Mouse (Mus musculus) testis, adult 2 months (tissue): Measurements from ENCODE around the gene Mtnr1a. TPM values are rescaled to one million over a fixed set of nuclear protein-coding genes. Genes with fewer than 3 reads are reported as not detected.
A peak's percentile ranks its signal among the peaks of the same experiment; 100 is the strongest.

Experiments used
- H3K27ac ChIP-seq: fragments of 200-500 bp; 2 replicates; pipeline ENCODE4 v1.5.1; 2012; ENCODE audit warnings: low read depth, low read length; ENCODE audit not compliant: control insufficient read depth, insufficient read depth
- H3K27me3 ChIP-seq: fragments of 200-500 bp; 2 replicates; pipeline ENCODE4 v1.6.1; 2012; ENCODE audit warnings: mild to moderate bottlenecking, low read length, moderate library complexity; ENCODE audit not compliant: control insufficient read depth, insufficient read depth
- H3K36me3 ChIP-seq: fragments of 200-500 bp; 2 replicates; pipeline ENCODE4 v1.6.1; 2012; ENCODE audit warnings: mild to moderate bottlenecking, low read length; ENCODE audit not compliant: control insufficient read depth, insufficient read depth
- H3K4me1 ChIP-seq: fragments of 200-500 bp; 2 replicates; pipeline ENCODE4 v1.6.1; 2012; ENCODE audit warnings: low read length; ENCODE audit not compliant: control insufficient read depth, insufficient read depth
- H3K4me3 ChIP-seq: fragments of 200-500 bp; 2 replicates; pipeline ENCODE4 v1.5.1; 2012; ENCODE audit warnings: low read depth, mild to moderate bottlenecking, low read length, moderate library complexity, mixed read lengths; ENCODE audit not compliant: control insufficient read depth
- CTCF ChIP-seq: fragments of 200-500 bp; IDR thresholded peaks from 2 replicates; pipeline ENCODE4 v1.5.1; 2012; ENCODE audit warnings: low read depth, mild to moderate bottlenecking, inconsistent platforms, low read length, moderate library complexity; ENCODE audit not compliant: control insufficient read depth, insufficient read depth, insufficient replicate concordance
- POLR2A ChIP-seq: fragments of 200-500 bp; IDR thresholded peaks from 2 replicates; pipeline ENCODE4 v1.6.1; 2012; ENCODE audit warnings: low read depth, mild to moderate bottlenecking, inconsistent platforms, low read length, moderate library complexity; ENCODE audit not compliant: control insufficient read depth
- polyA plus RNA-seq: library from polyadenylated mRNA; depleted of rRNA; stranded (reverse); fragments of >200 nt; gene quantifications from 2 replicates; pipeline ENCODE4 v1.2.3, GENCODE M21; 2012

Mtnr1a gene
- polyA plus RNA-seq, 1 experiment: 4.8 TPM

DNA sequence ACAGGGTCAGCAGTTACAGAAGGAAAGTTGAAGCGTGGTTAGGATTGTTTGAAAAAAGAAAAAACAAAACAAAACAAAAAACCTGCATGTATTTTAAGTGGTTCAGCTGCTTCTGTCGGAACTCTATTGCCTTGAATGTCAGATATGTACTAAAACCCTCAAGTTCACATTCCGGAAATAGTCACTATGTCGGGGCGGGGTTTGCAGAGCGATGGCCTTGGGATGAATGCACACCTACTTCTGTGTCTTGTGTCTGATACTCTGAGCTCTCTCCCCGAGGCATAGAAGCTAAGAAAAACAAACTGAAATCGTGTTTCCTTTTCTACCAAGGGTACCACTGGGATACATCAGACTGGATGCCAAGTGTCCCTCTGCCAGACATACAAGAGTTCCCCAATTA is 18.5 kb upstream of the Mtnr1a start:
- Histone ChIP-seq H3K4me1 (no peaks in the 10 kb centered on the region; the same call in 1 of the 2 replicates), H3K4me3 (peak overlapping the region; percentile 61; the same call in 1 of the 2 replicates), H3K36me3 (no peaks in the 10 kb centered on the region), H3K27me3 (no peaks in the 10 kb centered on the region), H3K27ac (no peak overlapping the region)
- no peak for TF ChIP-seq CTCF
- TF ChIP-seq POLR2A: no peak

DNA sequence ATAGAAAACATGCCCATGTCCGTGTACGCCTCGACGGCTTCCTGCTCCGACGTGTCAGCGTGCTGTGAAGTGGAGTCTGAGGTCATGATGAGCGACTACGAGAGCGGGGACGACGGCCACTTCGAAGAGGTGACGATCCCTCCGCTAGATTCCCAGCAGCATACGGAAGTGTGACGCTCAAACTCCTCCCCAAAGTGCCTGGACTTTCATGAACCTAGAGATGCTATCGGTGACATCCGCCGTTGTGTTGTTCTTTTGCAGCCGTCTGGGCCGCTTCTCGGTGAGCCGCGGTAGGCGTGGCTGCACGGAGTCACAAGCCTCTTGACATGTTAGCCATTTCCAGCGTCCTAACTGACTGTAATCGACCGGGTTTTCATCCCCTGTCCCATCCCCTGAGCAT is 17.7 kb upstream of the Mtnr1a start:
- peak overlapping the region; percentile 61 for H3K4me3 ChIP-seq
- no peaks in the 10 kb centered on the region for H3K27me3 ChIP-seq
- no peaks in the 10 kb centered on the region; the same call in 1 of the 2 replicates for H3K4me1 ChIP-seq
- TF ChIP-seq POLR2A: no peak
- no peak for TF ChIP-seq CTCF
- H3K27ac ChIP-seq: no peak overlapping the region
- no peaks in the 10 kb centered on the region for H3K36me3 ChIP-seq

DNA sequence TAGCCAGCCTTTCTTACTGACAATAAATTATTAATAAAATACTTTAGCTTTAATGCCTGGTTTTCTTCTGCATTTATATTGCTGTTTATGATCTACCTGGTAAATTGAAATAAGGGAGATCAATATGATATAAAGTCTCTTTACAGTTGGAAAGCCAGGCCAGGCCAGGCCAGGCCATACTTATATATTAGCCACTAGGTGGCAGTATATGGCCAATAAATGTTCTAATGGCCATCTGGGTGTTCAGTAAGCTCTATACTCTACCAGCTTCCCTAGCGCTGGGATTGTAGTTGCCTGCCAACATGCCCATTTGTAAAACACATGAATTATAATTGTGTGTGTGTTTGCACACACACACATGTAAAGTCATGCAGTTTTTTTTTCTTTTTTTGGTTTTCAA is 16.7 kb upstream of the Mtnr1a start:
- Histone ChIP-seq H3K4me1 (no peaks in the 10 kb centered on the region; the same call in 1 of the 2 replicates), H3K4me3 (no peak overlapping the region), H3K27ac (no peak overlapping the region), H3K36me3 (no peaks in the 10 kb centered on the region), H3K27me3 (no peaks in the 10 kb centered on the region)
- no peak for TF ChIP-seq CTCF

DNA sequence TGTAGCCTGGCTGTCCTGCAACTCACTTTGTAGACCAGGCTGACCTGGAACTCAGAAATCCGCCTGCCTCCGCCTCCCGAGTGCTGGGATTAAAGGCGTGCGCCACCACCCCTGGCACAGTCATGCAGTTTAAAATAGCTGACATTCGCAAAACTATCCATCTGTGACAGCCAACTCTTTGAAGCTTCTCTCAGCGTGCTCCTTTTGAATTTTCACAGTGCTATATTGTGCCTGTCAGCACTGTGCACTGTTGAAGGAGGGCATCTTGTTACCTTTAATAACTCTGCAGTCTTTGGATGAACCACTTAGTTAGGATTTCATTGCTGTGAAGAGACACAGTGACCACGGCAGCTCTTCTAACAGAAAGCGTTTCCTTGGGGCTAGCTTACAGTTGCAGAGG is 16.3 kb upstream of the Mtnr1a start:
- Histone ChIP-seq H3K36me3 (no peaks in the 10 kb centered on the region), H3K4me1 (no peaks in the 10 kb centered on the region; the same call in 1 of the 2 replicates), H3K4me3 (no peak overlapping the region), H3K27ac (no peak overlapping the region), H3K27me3 (no peaks in the 10 kb centered on the region)
- TF ChIP-seq POLR2A (no peak), CTCF (no peak)

GRCm38 (mm10) chr8:45055500-45055899 is 13.4 kb upstream of the Mtnr1a start:
- no peak for TF ChIP-seq POLR2A
- TF ChIP-seq CTCF: no peak
- Histone ChIP-seq H3K27me3 (no peaks in the 10 kb centered on the region), H3K4me1 (no peaks in the 10 kb centered on the region; the same call in 1 of the 2 replicates), H3K36me3 (no peaks in the 10 kb centered on the region), H3K4me3 (no peak overlapping the region), H3K27ac (no peak overlapping the region)

- Histone ChIP-seq H3K27me3 (no peaks in the 10 kb centered on the region), H3K4me1 (no peaks in the 10 kb centered on the region), H3K4me3 (no peak overlapping the region), H3K27ac (no peak overlapping the region), H3K36me3 (no peaks in the 10 kb centered on the region)
- TF ChIP-seq POLR2A (no peak), CTCF (peak; percentile 68; the same call in 1 of the 2 replicates)
Measured at GRCm38 (mm10) chr8:45056810-45057209, 12.1 kb upstream of the Mtnr1a start.

DNA sequence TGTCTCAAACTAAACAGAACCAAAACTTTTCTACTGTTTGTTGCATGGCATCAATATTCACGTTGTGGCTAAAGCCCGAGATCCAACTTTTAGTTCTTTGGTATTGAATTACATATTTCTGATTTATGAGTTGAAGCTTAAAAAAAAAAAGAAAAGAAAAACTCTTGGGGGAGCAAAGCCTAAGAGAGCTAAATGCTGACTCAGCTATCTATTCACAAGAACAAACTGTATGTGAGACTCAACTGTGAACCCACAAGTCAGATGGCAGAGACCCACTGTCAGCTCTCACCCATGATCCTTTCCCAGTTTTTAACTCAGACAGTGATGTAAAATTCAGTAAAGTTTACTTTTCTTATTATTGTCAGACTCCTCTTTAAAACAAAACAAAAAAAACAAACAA is 8.9 kb upstream of the Mtnr1a start:
- H3K27me3 ChIP-seq: no peaks in the 10 kb centered on the region
- no peaks in the 10 kb centered on the region for H3K36me3 ChIP-seq
- TF ChIP-seq CTCF (no peak), POLR2A (no peak)
- H3K4me1 ChIP-seq: peaks cover 3% of the 10 kb centered on the region
- H3K27ac ChIP-seq: no peak overlapping the region
- H3K4me3 ChIP-seq: no peak overlapping the region

GRCm38 (mm10) chr8:45062311-45062710 is 6.6 kb upstream of the Mtnr1a start:
- Histone ChIP-seq H3K27ac (no peak overlapping the region), H3K27me3 (no peaks in the 10 kb centered on the region), H3K4me3 (0 out of 2 replicates have a peak overlapping the region, but pooled peaks have one; percentile 31), H3K4me1 (peaks cover 3% of the 10 kb centered on the region), H3K36me3 (no peaks in the 10 kb centered on the region)
- TF ChIP-seq POLR2A (no peak), CTCF (no peak)
